Mouse (Mus musculus) MEL (cell line): ENCODE data around the gene Kynu. TPM values are rescaled to one million over a fixed set of nuclear protein-coding genes. Genes with fewer than 3 reads are reported as not detected.

Source experiments
- DNase-seq: peaks from one replicate; pipeline ENCODE4 v3.0.0; 2011; ENCODE audit warnings: low read depth, low spot score
- H3K27ac ChIP-seq: 2 replicates; pipeline ENCODE4 v1.5.1; 2012; ENCODE audit warnings: low read depth, mild to moderate bottlenecking, control low read depth, low read length, moderate library complexity; ENCODE audit not compliant: control insufficient read depth
- H3K27me3 ChIP-seq, 2 experiments: fragments of 150-350 bp in 1 of 2; sonication (generic) in 1 of 2; 2 replicates each; pipeline ENCODE4 v1.6.1; 2012; ENCODE audit warnings: low read length in 2 of 2, mild to moderate bottlenecking in 2 of 2, improper control_type of control experiment in 1 of 2, moderate library complexity in 1 of 2; ENCODE audit not compliant: insufficient read depth in 2 of 2, control insufficient read depth in 1 of 2
- H3K36me3 ChIP-seq, 2 experiments: 2 replicates each; pipeline ENCODE4 v1.6.1; 2012 to 2014; ENCODE audit warnings: low read length in 2 of 2, improper control_type of control experiment in 1 of 2, inconsistent platforms in 1 of 2, mild to moderate bottlenecking in 1 of 2; ENCODE audit not compliant: insufficient read depth in 2 of 2, control insufficient read depth in 1 of 2
- H3K4me1 ChIP-seq, 2 experiments: fragments of 150-350 bp in 1 of 2; sonication (generic) in 1 of 2; 2 replicates each; pipeline ENCODE4 v1.6.1; 2012; ENCODE audit warnings: low read length in 2 of 2, improper control_type of control experiment in 1 of 2, mild to moderate bottlenecking in 1 of 2; ENCODE audit not compliant: insufficient read depth in 2 of 2, control insufficient read depth in 1 of 2
- H3K4me3 ChIP-seq, 2 experiments: fragments of 150-350 bp in 1 of 2; sonication (generic) in 1 of 2; 2 replicates each; pipeline ENCODE4 v1.5.1; 2012; ENCODE audit warnings: low read depth in 2 of 2, low read length in 2 of 2, mild to moderate bottlenecking in 2 of 2, moderate library complexity in 2 of 2, control low read depth in 1 of 2, improper control_type of control experiment in 1 of 2; ENCODE audit not compliant: control insufficient read depth in 1 of 2, insufficient read depth in 1 of 2
- H3K79me2 ChIP-seq: 2 replicates; pipeline ENCODE4 v1.6.1; 2012; ENCODE audit warnings: mild to moderate bottlenecking, low read length, moderate library complexity; ENCODE audit not compliant: control insufficient read depth, poor library complexity, insufficient read depth
- H3K9ac ChIP-seq: 2 replicates; pipeline ENCODE4 v1.6.1; 2012; ENCODE audit warnings: low read depth, mild to moderate bottlenecking, control low read depth, low read length, moderate library complexity; ENCODE audit not compliant: control insufficient read depth, poor library complexity, severe bottlenecking
- H3K9me3 ChIP-seq: fragments of 150-350 bp; sonication (generic); replicated peaks from 2 replicates; pipeline ENCODE4 v1.6.1; 2012; ENCODE audit warnings: mild to moderate bottlenecking, low read length, improper control_type of control experiment, moderate library complexity; ENCODE audit not compliant: insufficient read depth
- CHD2 ChIP-seq: IDR thresholded peaks from 2 replicates; pipeline ENCODE4 v1.6.1; 2011; ENCODE audit warnings: low read length, improper control_type of control experiment
- CTCF ChIP-seq, 3 experiments: IDR thresholded peaks in 2 of 3; conservative IDR thresholded peaks in 1 of 3; 2 replicates each; pipeline ENCODE4 v1.5.1; 2011 to 2012; ENCODE audit warnings: low read length in 3 of 3, low read depth in 2 of 3, mild to moderate bottlenecking in 2 of 3, improper control_type of control experiment in 1 of 3, inconsistent platforms in 1 of 3, mixed read lengths in 1 of 3, moderate library complexity in 1 of 3; ENCODE audit not compliant: control insufficient read depth in 1 of 3, insufficient read depth in 1 of 3, poor library complexity in 1 of 3, severe bottlenecking in 1 of 3
- E2F4 ChIP-seq: IDR thresholded peaks from 2 replicates; pipeline ENCODE4 v1.6.1; 2011; ENCODE audit warnings: low read depth, low read length, improper control_type of control experiment, borderline replicate concordance
- ELF1 ChIP-seq: IDR thresholded peaks from 2 replicates; pipeline ENCODE4 v1.6.1; 2014; ENCODE audit warnings: low read depth, mild to moderate bottlenecking, inconsistent platforms, low read length, improper control_type of control experiment, moderate library complexity
- EP300 ChIP-seq, 2 experiments: IDR thresholded peaks; 2 replicates each; pipeline ENCODE4 v1.6.1; 2011; ENCODE audit warnings: improper control_type of control experiment in 2 of 2, low read length in 2 of 2, low read depth in 1 of 2, mild to moderate bottlenecking in 1 of 2
- ETS1 ChIP-seq: IDR thresholded peaks from 2 replicates; pipeline ENCODE4 v1.6.1; 2012; ENCODE audit warnings: low read depth, mild to moderate bottlenecking, inconsistent platforms, low read length, improper control_type of control experiment, moderate library complexity
- GATA1 ChIP-seq: IDR thresholded peaks from 2 replicates; pipeline ENCODE4 v1.6.1; 2011; ENCODE audit warnings: low read depth, low read length, improper control_type of control experiment
- JUND ChIP-seq: IDR thresholded peaks from 2 replicates; pipeline ENCODE4 v1.6.1; 2011; ENCODE audit warnings: low read depth, mild to moderate bottlenecking, improper control_type of control experiment, low read length
- MAFK ChIP-seq: IDR thresholded peaks from 2 replicates; pipeline ENCODE4 v1.6.1; 2011; ENCODE audit warnings: low read depth, mild to moderate bottlenecking, low read length, improper control_type of control experiment, borderline replicate concordance
- MAX ChIP-seq: IDR thresholded peaks from 2 replicates; pipeline ENCODE4 v1.6.1; 2011; ENCODE audit warnings: low read length, improper control_type of control experiment
- MAZ ChIP-seq: IDR thresholded peaks from 2 replicates; pipeline ENCODE4 v1.6.1; 2012; ENCODE audit warnings: low read depth, mild to moderate bottlenecking, inconsistent platforms, low read length, improper control_type of control experiment
- MEF2A ChIP-seq: IDR thresholded peaks from 2 replicates; pipeline ENCODE4 v1.6.1; 2014; ENCODE audit warnings: low read depth, mild to moderate bottlenecking, inconsistent platforms, low read length, improper control_type of control experiment; ENCODE audit not compliant: poor library complexity, insufficient replicate concordance, severe bottlenecking; ENCODE audit errors: extremely low read depth
- MXI1 ChIP-seq: IDR thresholded peaks from 2 replicates; pipeline ENCODE4 v1.6.1; 2011; ENCODE audit warnings: mild to moderate bottlenecking, low read depth, low read length, improper control_type of control experiment
- NELFE ChIP-seq: IDR thresholded peaks from 2 replicates; pipeline ENCODE4 v1.6.1; 2011; ENCODE audit warnings: low read depth, low read length, improper control_type of control experiment
- NRF1 ChIP-seq: IDR thresholded peaks from 2 replicates; pipeline ENCODE4 v1.6.1; 2014; ENCODE audit warnings: low read depth, mild to moderate bottlenecking, inconsistent platforms, low read length, improper control_type of control experiment, moderate library complexity; ENCODE audit not compliant: poor library complexity, insufficient read depth, severe bottlenecking
- POLR2A ChIP-seq, 2 experiments: IDR thresholded peaks; 2 replicates each; pipeline ENCODE4 v1.6.1; 2011 to 2012; ENCODE audit warnings: low read length in 2 of 2, mild to moderate bottlenecking in 2 of 2, control low read depth in 1 of 2, improper control_type of control experiment in 1 of 2, low read depth in 1 of 2, moderate library complexity in 1 of 2; ENCODE audit not compliant: control insufficient read depth in 1 of 2, insufficient read depth in 1 of 2, poor library complexity in 1 of 2
- POLR2AphosphoS2 ChIP-seq: IDR thresholded peaks from 2 replicates; pipeline ENCODE4 v1.6.1; 2011; ENCODE audit warnings: low read length, improper control_type of control experiment
- POLR2AphosphoS5 ChIP-seq: IDR thresholded peaks from 2 replicates; pipeline ENCODE4 v1.6.1; 2012; ENCODE audit warnings: low read depth, borderline replicate concordance, mild to moderate bottlenecking, inconsistent platforms, low read length, moderate library complexity, mixed read lengths
- SIN3A ChIP-seq: IDR thresholded peaks from 2 replicates; pipeline ENCODE4 v1.6.1; 2012; ENCODE audit warnings: low read length, improper control_type of control experiment, inconsistent platforms
- SMC3 ChIP-seq: IDR thresholded peaks from 2 replicates; pipeline ENCODE4 v1.6.1; 2011; ENCODE audit warnings: low read depth, low read length, improper control_type of control experiment
- TBP ChIP-seq: IDR thresholded peaks from 2 replicates; pipeline ENCODE4 v1.8.0; 2011; ENCODE audit warnings: low read depth, low read length, improper control_type of control experiment
- TCF12 ChIP-seq: IDR thresholded peaks from 2 replicates; pipeline ENCODE4 v1.6.1; 2014; ENCODE audit warnings: low read depth, mild to moderate bottlenecking, inconsistent platforms, low read length, improper control_type of control experiment, moderate library complexity
- UBTF ChIP-seq: IDR thresholded peaks from 2 replicates; pipeline ENCODE4 v1.6.1; 2012; ENCODE audit warnings: low read depth, mild to moderate bottlenecking, inconsistent platforms, low read length, improper control_type of control experiment, moderate library complexity, borderline replicate concordance; ENCODE audit not compliant: insufficient read depth
- USF1 ChIP-seq: IDR thresholded peaks from 2 replicates; pipeline ENCODE4 v1.6.1; 2014; ENCODE audit warnings: low read depth, mild to moderate bottlenecking, inconsistent platforms, low read length, improper control_type of control experiment, moderate library complexity
- USF2 ChIP-seq, 2 experiments: IDR thresholded peaks; 2 replicates each; pipeline ENCODE4 v1.6.1; 2011 to 2012; ENCODE audit warnings: improper control_type of control experiment in 2 of 2, low read length in 2 of 2, borderline replicate concordance in 1 of 2, inconsistent platforms in 1 of 2, low read depth in 1 of 2, mild to moderate bottlenecking in 1 of 2; ENCODE audit not compliant: insufficient read depth in 1 of 2
- ZC3H11A ChIP-seq: IDR thresholded peaks from 2 replicates; pipeline ENCODE4 v1.6.1; 2012; ENCODE audit warnings: low read depth, mild to moderate bottlenecking, inconsistent platforms, low read length, improper control_type of control experiment
- ZMIZ1 ChIP-seq: IDR thresholded peaks from 2 replicates; pipeline ENCODE4 v1.6.1; 2012; ENCODE audit warnings: low read depth, mild to moderate bottlenecking, inconsistent platforms, low read length, improper control_type of control experiment, moderate library complexity
- ZNF384 ChIP-seq: IDR thresholded peaks from 2 replicates; pipeline ENCODE4 v1.6.1; 2012; ENCODE audit warnings: low read depth, mild to moderate bottlenecking, inconsistent platforms, low read length, improper control_type of control experiment
- polyA plus RNA-seq, 2 experiments: library from polyadenylated mRNA; stranded (reverse) in 1 of 2; unstranded in 1 of 2; fragments of >175 nt in 1 of 2; fragments of >200 nt in 1 of 2; gene quantifications; 2 replicates each; pipeline versions ENCODE4 v1.2.1 to v1.2.4; 2012; ENCODE audit warnings: low replicate concordance in 2 of 2, low read depth in 1 of 2; ENCODE audit not compliant: insufficient read length in 2 of 2, insufficient read depth in 1 of 2, missing spikeins in 1 of 2
- total RNA-seq: library from RNA; depleted of rRNA; stranded (reverse); fragments of 300-350 nt; gene quantifications from 2 replicates; pipeline ENCODE4 v1.2.3, GENCODE M21; 2012

Kynu gene
- total and polyA plus RNA-seq, 3 experiments: 0.04 TPM; not detected in 2

GRCm38 (mm10) chr2:43583243-43583812 lies 28.2 kb downstream of the Kynu start:
- no peak for DNase-seq

DNA sequence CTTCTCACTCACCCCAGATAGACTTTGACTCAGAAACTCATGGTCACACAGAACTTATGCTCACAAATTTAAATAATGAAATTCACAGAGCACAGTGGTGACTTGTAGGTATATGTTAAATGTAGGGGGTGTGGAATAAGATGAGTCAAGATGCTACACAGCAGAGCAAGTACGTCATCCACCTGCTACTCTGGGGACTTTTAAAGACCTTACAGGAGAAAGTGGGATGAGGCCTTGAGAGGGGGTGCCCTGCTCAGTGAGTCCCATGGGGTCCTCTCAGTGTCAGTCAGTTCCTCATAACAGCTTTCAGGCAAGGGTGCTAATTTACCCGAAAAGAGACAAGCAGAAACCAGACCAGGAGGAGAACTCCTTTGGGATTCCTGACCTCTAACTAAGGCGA lies 30.4 kb downstream of the Kynu start:
- H3K27ac ChIP-seq: no peak overlapping the region
- H3K27me3 ChIP-seq: no peaks in the 10 kb centered on the region
- DNase-seq: no peak
- no peaks in the 10 kb centered on the region for H3K4me1 ChIP-seq
- H3K4me3 ChIP-seq: no peak overlapping the region
- no peak overlapping the region for H3K9ac ChIP-seq
- H3K79me2 ChIP-seq: no peaks in the 10 kb centered on the region
- TF ChIP-seq MAZ (no peak), USF1 (no peak), TCF12 (no peak), NRF1 (no peak), POLR2A (IDR thresholded peaks at IDR 0.05; ENCODE audit: control insufficient read depth in 1 of 2, insufficient read depth in 1 of 2, low read depth in 1 of 2, low read length in 2 of 2, poor library complexity in 1 of 2) (no peak), CHD2 (no peak), ZC3H11A (no peak), GATA1 (no peak), POLR2AphosphoS2 (no peak), USF2 (IDR thresholded peaks at IDR 0.05; ENCODE audit: borderline replicate concordance in 1 of 2, insufficient read depth in 1 of 2, low read depth in 1 of 2, low read length in 2 of 2) (no peak), CTCF (IDR thresholded peaks at IDR 0.05 in 2 of 3, conservative IDR thresholded peaks at IDR 0.05 in 1 of 3; ENCODE audit: control insufficient read depth in 1 of 3, insufficient read depth in 1 of 3, low read depth in 2 of 3, low read length in 3 of 3, poor library complexity in 1 of 3, severe bottlenecking in 1 of 3) (no peak), E2F4 (no peak), ZNF384 (no peak), EP300 (IDR thresholded peaks at IDR 0.05; ENCODE audit: low read depth in 1 of 2, low read length in 2 of 2) (no peak), MAX (no peak), NELFE (no peak)
- H3K36me3 ChIP-seq: no peaks in the 10 kb centered on the region
- no peaks in the 10 kb centered on the region for H3K9me3 ChIP-seq

More at GRCm38 (mm10) chr2:43583243-43583812, 28.2 kb downstream of the Kynu start:
- no peak overlapping the region for H3K4me3 ChIP-seq
- H3K27ac ChIP-seq: no peak overlapping the region
- no peaks in the 10 kb centered on the region for H3K9me3 ChIP-seq
- H3K9ac ChIP-seq: no peak overlapping the region
- no peaks in the 10 kb centered on the region for H3K4me1 ChIP-seq
- TF ChIP-seq SIN3A: no peak
- TF ChIP-seq ETS1: no peak
- TF ChIP-seq CHD2: no peak
- no peak for TF ChIP-seq MXI1
- no peak for TF ChIP-seq ZC3H11A
- no peak for TF ChIP-seq JUND
- no peak for TF ChIP-seq MAFK
- TF ChIP-seq ELF1: no peak
- no peak for TF ChIP-seq USF2 (IDR thresholded peaks at IDR 0.05; ENCODE audit: borderline replicate concordance in 1 of 2, insufficient read depth in 1 of 2, low read depth in 1 of 2, low read length in 2 of 2)
- TF ChIP-seq MEF2A: no peak
- TF ChIP-seq GATA1: no peak
- no peak for TF ChIP-seq POLR2A (IDR thresholded peaks at IDR 0.05; ENCODE audit: control insufficient read depth in 1 of 2, insufficient read depth in 1 of 2, low read depth in 1 of 2, low read length in 2 of 2, poor library complexity in 1 of 2)
- TF ChIP-seq MAX: no peak
- no peak for TF ChIP-seq SMC3
- TF ChIP-seq UBTF: no peak
- TF ChIP-seq TBP: no peak
- no peak for TF ChIP-seq POLR2AphosphoS2
- TF ChIP-seq ZMIZ1: no peak
- TF ChIP-seq POLR2AphosphoS5: no peak
- TF ChIP-seq EP300 (IDR thresholded peaks at IDR 0.05; ENCODE audit: low read depth in 1 of 2, low read length in 2 of 2): no peak
- no peaks in the 10 kb centered on the region for H3K27me3 ChIP-seq
- H3K36me3 ChIP-seq: no peaks in the 10 kb centered on the region
- H3K79me2 ChIP-seq: no peaks in the 10 kb centered on the region
